Mouse (Mus musculus) heart, adult 2 months (tissue): ENCODE measurements at regions not wholly inside any gene's neighbourhood (a gene's known extent, or its start where the extent isn't known, plus 50 kb on each side); places are given as distances from the start of the nearest gene placed in this dataset.

Experiments
- CTCF ChIP-seq: fragments of 200-600 bp; IDR thresholded peaks from 2 replicates; pipeline ENCODE4 v1.8.1; 2022; ENCODE audit warnings: antibody characterized with exemption, mild to moderate bottlenecking, moderate library complexity
- EP300 ChIP-seq: fragments of 200-500 bp; IDR thresholded peaks from 2 replicates; pipeline ENCODE4 v1.6.1; 2011; ENCODE audit warnings: low read depth, low read length, control low read depth; ENCODE audit not compliant: insufficient read depth
- POLR2A ChIP-seq: fragments of 200-500 bp; IDR thresholded peaks from 2 replicates; pipeline ENCODE4 v1.6.1; 2011; ENCODE audit warnings: mild to moderate bottlenecking, low read depth, low read length, control low read depth; ENCODE audit not compliant: insufficient read depth

DNA sequence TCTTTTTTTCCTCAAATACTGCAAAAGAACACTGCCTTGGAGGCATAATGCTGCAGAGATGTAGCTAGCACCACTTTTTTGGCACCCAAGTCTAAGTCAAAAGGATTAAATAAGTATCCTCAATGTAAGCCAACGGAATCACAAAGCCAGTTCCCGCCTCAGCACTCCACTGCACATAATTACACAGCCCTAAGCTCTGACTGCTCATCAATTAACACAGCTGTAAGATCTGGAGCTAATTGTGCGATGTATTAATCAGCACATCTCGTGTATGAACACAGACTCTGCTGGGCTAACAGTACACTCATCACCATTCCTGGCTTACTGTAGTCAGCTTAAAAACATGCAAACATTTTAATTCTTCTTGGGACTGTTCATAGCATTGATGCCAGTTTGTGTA is 466.7 kb downstream of the Dcdc2c start:
- TF ChIP-seq POLR2A (no peak), CTCF (no peak), EP300 (no peak)
